Mouse (Mus musculus) large intestine, adult 2 months (tissue): ENCODE data around the gene Rad51d. TPM values are rescaled to one million over a fixed set of nuclear protein-coding genes. Genes with fewer than 3 reads are reported as not detected.
"Not testable (repeated sequence)": the region's sequence is repeated elsewhere in the genome, so short reads cannot be mapped to it uniquely, and the experiment has no call there.

ENCODE experiments used
- DNase-seq: peaks from one replicate; pipeline ENCODE4 v3.0.0-alpha.2; 2012; ENCODE audit warnings: low read depth, low spot score
- WGBS: fragments of 180-500 bp; shearing (Covaris S2); methylation state at CpG from one replicate; pipeline ENCODE4 v1.1.7; 2018; 5-methylcytosine and 5-hydroxymethylcytosine counted together
- polyA plus RNA-seq: library from polyadenylated mRNA; depleted of rRNA; stranded (reverse); fragments of >200 nt; gene quantifications from 2 replicates; pipeline ENCODE4 v1.2.3, GENCODE M21; 2012; rRNA removed

Rad51d gene
- 10.0 and 12.1 TPM in 2 replicates for polyA plus RNA-seq

DNA sequence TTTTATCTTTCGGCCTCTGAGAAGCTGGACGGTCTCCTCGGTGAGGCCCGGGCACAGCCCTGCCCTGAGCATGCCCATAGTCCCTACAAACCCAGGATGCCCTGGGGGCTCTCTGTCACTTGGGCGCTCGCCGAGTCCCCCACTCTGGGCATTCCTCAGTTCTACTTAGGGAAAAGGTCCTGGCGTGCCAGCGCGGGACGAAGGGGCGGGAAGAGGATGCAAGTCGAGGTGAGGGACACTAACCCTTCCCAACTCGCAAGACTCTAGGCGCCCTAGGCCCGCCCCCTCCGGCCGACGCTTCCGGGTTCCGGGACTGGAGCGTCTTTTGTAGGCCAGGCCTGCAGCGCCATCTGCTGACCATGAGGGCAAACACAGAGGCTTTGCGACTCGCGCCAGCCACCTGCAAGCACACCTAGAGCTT lies at the start of gene Rad51d:
Gene Rad51d, minus strand, starts transcription at position 273 of the 421 bp plus-strand sequence.
- DNase-seq: peak; percentile 95
- WGBS: under 1% methylated on average over 26 of the region's 26 CpGs

DNA sequence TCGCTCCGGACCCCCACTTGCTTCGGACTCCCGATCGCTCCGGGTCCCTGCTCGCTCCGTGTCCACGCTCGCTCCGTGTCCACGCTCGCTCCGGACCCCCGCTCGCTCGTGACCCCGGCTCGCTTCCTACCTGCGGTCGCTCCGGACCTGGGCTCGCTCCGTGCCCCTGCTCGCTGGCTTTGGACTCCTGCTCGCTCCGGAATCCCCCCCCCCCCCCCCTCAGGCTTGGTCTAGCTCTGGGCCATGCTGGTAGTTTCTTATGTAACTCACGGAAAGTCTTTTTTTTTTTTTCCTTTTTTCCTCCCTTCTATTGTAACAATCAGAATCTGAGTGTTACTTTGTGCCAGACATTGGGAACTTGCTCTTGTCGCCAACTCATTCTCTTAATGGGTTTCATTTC lies 42.8 kb upstream of the Rad51d start:
- WGBS: 1% methylated on average over 29 of the region's 29 CpGs
- no peak for DNase-seq

DNA sequence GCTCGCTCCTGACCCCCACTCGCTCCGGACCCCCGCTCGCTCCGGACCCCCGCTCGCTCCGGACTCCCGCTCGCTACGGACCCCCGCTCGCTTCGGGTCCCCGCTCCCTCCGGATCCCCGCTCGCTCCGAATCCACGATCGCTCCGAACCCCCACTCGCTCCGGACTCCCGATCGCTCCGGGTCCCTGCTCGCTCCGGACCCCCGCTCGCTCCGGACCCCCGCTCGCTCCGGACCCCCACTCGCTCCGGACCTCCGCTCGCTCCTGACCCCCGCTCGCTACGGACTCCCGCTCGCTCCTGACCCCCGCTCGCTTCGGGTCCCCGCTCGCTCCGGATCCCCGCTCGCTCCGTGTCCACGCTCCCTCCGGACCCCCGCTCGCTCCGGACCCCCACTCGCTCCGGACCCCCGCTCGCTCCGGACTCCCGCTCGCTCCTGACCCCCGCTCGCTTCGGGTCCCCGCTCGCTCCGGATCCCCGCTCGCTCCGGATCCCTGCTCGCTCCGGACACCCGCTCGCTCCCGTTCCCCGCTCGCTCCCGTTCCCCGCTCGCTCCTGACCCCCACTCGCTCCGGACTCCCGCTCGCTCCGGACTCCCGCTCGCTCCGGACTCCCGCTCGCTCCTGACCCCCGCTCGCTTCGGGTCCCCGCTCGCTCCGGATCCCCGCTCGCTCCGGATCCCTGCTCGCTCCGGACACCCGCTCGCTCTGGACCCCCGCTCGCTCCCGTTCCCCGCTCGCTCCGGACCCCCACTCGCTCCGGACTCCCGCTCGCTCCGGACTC lies 41.4 kb upstream of the Rad51d start:
- not testable (repeated sequence) for DNase-seq
- 2% methylated on average over 118 of the region's 119 CpGs for WGBS

DNA sequence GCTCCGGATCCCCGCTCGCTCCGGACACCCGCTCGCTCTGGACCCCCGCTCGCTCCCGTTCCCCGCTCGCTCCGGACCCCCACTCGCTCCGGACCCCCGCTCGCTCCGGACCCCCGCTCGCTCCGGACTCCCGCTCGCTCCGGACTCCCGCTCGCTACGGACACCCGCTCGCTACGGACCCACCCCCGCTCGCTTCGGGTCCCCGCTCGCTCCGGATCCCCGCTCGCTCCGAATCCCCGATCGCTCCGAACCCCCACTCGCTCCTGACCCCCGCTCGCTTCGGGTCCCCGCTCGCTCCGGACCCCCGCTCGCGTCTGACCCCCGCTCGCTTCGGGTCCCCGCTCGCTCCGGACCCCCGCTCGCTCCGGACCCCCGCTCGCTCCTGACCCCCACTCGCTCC lies 40.7 kb upstream of the Rad51d start:
- 4% methylated on average over 59 of the region's 63 CpGs for WGBS
- DNase-seq: not testable (repeated sequence)

DNA sequence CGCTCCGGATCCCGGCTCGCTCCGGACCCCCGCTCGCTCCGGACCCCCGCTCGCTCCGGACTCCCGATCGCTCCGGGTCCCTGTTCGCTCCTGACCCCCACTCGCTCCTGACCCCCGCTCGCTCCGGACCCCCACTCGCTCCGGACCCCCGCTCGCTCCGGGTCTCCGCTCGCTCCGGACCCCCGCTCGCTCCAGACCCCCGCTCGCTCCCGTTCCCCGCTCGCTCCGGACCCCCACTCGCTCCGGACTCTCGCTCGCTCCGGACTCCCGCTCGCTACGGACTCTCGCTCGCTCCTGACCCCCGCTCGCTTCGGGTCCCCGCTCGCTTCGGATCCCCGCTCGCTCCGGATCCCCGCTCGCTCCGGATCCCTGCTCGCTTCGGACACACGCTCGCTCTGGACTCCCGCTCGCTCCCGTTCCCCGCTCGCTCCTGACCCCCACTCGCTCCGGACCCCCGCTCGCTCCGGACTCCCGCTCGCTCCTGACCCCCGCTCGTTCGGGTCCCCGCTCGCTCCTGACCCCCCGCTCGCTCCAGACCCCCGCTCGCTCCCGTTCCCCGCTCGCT lies 40.1 kb upstream of the Rad51d start:
- 6% methylated on average over 85 of the region's 85 CpGs for WGBS
- DNase-seq: not testable (repeated sequence)

DNA sequence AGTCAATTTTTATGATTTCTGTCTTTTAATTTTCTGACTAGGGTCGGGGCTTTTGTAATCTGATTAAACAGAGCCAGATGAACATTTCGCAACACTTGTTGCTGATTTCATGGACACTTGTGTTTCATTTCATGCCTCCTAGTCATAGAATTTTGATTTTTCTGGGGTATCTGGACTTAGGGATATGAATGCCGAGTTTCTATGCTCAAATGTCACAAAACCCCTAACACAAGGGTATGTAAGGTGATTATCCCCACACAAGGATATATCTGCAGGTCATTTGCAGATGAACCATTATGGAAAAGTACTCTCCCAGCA lies 39.2 kb upstream of the Rad51d start:
- WGBS: 41% methylated on average over 3 of the region's 3 CpGs

DNA sequence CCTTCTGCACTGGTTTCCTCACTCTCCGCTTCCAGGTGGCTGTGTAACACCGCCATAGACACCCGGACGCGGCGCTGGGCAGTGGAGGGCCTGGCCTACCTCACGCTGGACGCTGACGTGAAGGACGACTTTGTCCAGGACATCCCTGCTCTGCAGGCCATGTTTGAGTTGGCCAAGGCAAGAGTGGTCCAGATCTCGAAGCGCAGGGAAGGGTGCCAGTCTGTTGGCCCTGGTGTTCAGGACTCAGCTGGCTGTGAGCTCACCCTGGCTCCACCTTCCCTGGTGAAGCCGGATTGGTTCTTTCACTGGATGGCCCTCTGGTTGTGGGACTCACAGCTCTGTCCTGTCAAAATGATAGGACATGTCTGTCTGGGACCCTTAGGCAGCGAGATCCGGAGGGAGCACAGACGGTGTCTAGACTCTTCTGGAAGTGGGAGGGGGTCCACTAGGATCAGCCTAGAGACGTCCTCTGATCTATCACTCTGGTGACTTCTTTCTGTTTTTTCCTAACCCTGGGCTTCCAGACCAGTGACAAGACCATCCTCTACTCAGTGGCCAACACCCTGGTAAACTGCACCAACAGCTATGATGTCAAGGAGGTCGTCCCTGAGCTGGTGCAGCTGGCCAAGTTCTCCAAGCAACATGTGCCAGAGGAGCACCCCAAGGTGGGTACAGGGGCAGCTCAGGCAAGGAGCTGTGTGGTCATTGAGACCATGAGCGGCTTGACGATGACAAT lies 38.7 kb upstream of the Rad51d start:
- WGBS: 39% methylated on average over 20 of the region's 20 CpGs

More for the DNA sequence above, 39.2 kb upstream of the Rad51d start:
- no peak for DNase-seq

DNA sequence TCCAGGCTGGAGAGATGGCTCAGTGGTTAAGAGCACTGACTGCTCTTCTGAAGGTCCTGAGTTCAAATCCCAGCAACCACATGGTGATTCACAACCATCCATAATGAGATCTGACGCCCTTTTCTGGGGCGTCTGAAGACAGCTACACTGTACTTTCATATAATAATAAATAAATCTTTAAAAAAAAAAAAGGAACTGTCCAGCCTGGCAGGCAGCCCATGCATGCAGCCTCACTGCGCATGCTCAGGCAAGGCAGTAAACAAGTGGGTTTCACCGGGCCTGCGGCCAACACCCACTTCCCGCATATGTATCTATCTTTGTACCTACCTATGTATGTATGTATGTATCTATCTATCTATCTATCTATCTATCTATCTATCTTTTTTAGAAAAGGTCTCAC lies 33.5 kb upstream of the Rad51d start:
- not testable (repeated sequence) for DNase-seq
- WGBS: 63% methylated on average over 6 of the region's 6 CpGs

More for the DNA sequence above, 38.7 kb upstream of the Rad51d start:
- DNase-seq: no peak

DNA sequence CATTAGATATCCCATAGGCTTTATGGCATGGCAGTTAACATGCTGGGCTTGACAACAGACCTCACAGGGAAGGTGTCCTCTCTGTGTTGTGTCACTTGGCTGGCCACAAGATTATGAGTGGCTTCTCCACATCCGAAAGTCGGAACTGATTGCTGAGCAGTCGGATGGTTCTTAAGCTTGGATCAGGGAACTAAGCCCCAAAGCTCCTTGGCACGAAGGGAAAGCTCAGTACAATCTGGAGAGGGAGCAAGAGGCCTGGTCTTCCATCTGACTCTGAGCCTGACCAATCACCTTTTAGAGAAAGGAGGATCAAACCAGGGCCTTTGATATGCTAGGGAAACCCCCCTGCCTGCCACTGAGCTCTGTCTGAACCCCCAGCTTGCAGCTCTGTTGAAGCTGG lies 31.3 kb upstream of the Rad51d start:
- 76% methylated on average over 4 of the region's 4 CpGs for WGBS

DNA sequence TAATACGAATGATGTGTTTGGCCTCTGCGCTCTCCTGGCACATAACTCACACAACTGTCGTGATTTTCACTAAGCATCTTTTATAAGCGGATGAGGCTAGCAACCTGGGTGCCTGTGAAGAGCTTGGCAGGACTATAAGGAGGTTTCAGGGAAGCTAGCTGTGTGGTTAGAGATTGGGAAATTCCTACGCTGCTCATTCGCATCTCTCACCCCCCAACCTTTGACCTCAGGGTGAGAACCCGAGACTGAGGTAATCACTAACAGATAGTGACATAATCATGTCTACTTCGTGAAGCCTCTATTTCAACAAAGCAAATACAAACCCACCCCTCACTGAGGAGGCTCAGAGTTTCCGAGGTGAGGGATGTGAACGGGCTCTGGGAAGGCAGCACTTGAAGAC lies 30.4 kb upstream of the Rad51d start:
- no peak for DNase-seq
- 48% methylated on average over 10 of the region's 10 CpGs for WGBS

More for the DNA sequence above, 31.3 kb upstream of the Rad51d start:
- no peak for DNase-seq

DNA sequence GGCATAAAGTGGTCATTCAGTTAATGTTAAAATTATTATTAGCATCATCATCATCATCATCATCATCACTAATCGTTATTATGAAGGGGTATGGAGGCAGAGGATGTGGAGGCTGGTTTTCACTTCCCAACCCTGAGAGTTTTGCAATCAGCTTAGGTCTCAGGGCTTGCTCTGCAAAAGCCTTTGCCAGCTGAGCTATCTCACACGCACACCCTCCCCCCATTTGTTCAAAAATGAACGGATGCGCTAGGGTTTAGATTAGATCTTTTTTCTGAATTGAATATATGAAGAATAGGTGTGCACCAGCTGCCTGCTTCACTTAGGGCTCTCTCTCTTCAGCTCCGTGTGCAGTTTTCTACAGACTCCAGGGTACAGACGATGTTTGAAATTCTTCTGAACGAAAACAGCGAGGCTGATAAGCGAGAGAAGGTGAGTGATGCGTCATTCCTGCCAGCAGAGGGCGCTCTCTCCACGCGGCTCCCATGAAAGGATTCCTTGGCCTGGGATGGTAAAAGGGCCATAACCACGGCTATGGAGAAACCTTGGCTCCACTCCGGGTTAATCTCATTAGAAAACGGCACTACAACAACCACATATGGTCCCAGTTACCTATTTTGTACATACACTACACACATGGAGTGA lies 24.4 kb upstream of the Rad51d start:
- WGBS: 7% methylated on average over 16 of the region's 16 CpGs
- peak; percentile 56 for DNase-seq

DNA sequence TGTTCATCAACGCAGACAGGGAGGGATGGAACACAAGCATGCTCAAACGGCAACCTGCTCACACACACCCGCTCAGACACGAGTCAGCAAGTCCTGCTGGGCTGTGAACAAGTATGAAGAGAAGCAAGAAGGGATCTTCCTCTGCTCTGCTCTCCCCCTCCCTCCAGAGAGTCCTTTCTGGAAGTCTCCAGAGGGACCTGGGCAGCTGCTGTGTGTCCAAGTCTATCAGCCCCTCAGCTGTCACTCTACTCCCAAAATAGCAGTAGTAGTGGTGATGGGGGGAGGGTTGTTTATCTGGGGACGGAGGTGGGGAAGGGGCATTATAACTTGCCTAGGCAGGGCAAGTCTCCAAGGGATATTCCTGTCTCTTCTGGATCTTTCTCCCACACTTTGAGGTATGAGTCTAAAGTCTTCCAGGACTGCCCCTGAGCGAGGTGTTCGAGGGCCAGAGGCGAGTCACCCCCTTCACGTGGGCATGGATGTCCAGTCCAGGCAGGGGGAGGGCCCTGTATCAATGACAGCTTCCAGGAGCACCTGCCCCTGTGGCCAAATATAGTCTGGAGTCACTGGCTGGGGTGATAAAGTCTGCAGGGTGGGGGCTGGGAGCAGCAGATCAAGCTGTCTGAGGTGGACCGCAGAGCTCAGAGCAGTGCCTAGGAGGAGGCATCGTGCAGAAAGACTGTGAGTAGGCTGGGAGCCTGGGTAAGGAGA lies 20.4 kb upstream of the Rad51d start:
- no peak for DNase-seq
- WGBS: 68% methylated on average over 11 of the region's 11 CpGs

DNA sequence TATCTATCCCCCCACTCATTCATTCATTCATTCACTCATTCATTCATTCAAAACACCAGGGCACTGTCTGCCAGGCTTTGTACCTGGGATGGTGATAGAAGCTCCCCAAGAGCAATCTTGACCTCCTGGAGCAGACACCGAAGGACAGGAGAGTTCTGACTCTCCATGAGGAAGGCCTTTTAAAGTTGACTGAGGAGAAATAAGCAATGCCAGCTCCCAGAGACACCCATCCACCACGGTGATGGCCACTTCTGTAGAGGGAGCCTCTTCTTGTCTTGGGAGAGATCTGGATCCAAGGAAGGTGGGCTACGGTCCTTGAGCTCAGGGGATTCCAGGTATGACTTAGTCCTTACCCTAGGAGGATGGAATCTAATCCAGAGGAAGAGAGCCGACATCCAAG lies 19.8 kb upstream of the Rad51d start, which contains the start of gene Unc45b:
Gene Unc45b, plus strand, starts transcription at position 301 of the 400 bp plus-strand sequence.
- WGBS: 88% methylated on average over 4 of the region's 4 CpGs
- no peak for DNase-seq

DNA sequence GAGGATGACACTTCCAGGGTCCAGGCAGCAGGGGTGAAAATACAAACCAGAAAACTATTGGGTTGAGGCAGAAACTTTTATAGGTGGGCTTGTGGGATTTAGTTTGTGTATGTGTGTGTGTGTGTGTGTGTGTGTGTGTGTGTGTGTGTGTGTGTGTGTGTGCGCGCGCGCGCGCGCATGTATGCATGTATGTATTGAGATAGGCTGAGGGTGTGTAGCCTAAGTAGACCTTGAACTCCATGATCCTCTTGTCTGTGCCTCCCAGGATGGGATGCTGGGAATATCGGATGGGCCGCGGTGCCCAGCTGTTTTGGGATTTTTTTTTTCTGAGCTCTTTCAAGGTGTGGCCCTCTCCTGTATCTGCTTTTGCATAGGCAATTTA lies 18.2 kb upstream of the Rad51d start:
- no peak for DNase-seq
- 66% methylated on average over 10 of the region's 10 CpGs for WGBS

DNA sequence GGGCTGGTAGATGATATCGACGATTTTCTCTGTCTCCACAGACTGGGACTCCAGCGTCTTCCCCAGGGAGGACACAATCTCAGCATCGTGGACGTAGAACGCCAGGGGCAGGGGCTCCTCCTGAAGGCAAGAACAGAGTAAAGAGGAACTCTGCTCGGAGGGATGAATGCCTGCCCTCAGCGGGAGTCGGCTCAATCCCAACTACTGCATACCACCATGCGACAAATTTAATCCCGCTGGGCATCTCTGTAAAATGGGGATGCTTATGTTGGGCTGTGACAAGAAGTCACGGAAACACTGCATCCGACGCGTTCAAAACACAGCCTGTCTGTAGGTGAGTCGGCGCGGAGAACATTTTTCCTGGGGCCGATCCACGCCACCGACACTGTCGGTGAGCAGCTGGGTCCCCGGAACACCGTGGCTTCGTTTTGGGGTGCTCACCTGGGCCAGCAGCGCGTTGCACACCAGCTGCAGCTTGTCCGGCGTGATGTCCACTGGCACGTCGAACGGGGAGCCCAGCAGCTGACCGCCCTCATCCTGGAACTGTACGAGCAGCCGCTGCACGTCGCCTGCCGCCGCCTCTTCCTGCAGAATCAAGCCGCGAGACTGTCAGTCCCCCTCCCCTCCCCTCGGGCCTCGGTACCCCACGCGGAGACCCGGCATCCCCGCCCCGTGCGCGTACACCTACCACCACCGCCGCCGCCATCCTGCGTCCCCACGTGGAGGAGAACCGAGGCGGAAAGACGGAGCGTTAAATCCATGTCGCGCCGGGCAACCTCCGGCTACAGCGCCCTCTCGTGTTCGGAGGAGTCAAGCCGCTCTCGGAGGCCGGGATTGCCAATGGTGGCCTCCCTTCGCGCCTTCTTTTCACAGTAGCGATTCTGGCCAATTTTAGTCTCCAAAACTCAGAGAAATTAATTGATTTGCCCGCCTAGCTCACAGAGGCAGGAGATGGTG lies 17.5 kb upstream of the Rad51d start, which contains the start of gene Nle1:
Gene Nle1, minus strand, starts transcription at position 761 of the 957 bp plus-strand sequence.
- peak; percentile 68 for DNase-seq
- WGBS: under 1% methylated on average over 73 of the region's 73 CpGs

DNA sequence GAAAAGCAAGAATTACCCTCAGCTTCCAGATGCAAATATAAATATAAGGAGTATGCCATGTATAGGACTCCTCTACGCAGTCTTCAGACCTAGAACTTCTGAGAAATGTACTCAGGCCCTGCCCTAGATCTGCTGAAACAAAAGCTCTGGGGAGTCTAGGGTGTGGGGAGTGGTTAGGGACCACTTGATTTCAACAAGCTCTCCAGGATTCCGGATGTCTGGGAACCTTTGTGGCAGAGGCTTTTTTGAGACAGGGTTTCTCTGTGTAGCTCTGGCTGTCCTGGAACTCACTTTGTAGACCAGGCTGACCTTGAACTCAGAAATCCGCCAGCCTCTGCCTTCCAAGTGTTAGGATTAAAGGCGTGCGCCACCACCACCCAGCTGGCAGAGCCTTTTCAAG lies 15.4 kb upstream of the Rad51d start:
- no peak for DNase-seq
- 92% methylated on average over 5 of the region's 5 CpGs for WGBS

DNA sequence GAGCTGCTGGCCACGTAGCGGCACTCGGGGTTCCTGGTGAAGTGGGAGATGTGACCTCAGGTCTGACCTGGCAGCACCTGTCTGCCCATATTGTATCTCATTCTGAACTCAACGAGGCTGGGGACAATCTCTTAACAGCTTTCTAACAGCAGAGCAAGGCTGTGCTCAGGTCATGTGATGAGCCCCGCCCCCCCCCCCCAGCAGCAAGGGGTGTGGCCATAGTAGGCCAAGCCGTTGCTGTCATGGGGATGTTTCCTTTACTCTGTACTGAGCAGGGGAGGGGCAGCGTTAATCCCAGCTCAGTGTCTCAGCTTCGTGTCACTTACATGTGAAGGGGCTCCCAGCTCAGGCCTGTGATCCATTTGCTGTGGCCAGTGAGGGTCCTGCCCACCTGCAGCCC lies 14.5 kb upstream of the Rad51d start:
- WGBS: 55% methylated on average over 8 of the region's 8 CpGs
- DNase-seq: no peak

DNA sequence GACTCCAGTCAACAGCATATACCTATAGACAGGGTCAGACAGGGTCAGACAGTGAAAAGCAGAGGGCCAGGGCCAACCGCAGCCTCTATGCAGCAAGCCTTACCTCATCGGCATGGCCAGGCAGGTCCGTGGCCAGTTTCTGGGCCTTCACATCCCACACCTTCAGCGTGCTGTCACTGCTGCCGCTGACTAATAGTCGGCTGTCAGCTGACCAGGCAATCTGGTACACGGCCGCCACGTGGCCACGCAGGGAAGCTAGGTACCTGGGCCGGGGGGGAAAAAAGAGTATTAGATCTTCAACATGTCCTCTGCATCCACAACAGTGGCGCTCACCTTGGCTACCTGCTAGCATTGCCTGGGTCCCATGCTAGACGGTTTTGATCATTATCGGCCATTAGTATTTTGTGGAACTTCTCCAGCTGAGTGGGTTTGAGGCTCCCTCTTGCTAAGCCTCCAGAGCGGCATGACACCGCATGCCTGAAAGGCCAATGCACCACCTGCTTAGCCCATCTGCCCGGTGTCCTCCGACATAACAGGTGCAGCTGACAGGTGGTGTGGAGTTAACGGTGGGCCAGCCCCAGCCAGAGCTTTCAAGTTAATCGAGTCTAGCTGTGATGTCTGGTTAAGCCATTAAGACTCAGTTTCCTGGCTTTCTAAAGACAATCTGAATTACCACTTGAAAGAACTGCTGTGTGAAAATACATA lies 11.3 kb upstream of the Rad51d start:
- no peak for DNase-seq
- 92% methylated on average over 20 of the region's 20 CpGs for WGBS
